Mouse (Mus musculus): ENCODE data around the gene Zbtb49. TPM values are rescaled to one million over a fixed set of nuclear protein-coding genes. Genes with fewer than 3 reads are reported as not detected.

Gene Zbtb49
- polyA plus RNA-seq, 1 experiment from 2014 or later, result 15.3 TPM

- Histone ChIP-seq H3K9ac (ENCODE audit: low read length) (no peak overlapping the region), H3K9me3 (ENCODE audit: control insufficient read depth, low read length) (no peaks in the 10 kb centered on the region), H3K4me2 (ENCODE audit: low read depth, severe bottlenecking) (no peak overlapping the region), H3K4me3 (ENCODE audit: low read depth, low read length) (no peak overlapping the region), H3K27me3 (ENCODE audit: control insufficient read depth, insufficient read depth, low read length) (no peaks in the 10 kb centered on the region), H3K4me1 (ENCODE audit: control insufficient read depth, insufficient read depth, low read length) (no peaks in the 10 kb centered on the region), H3K27ac (replicated peaks; ENCODE audit: low read depth, low read length) (no peak overlapping the region), H3K36me3 (ENCODE audit: control insufficient read depth, insufficient read depth, low read length) (no peaks in the 10 kb centered on the region)
- ATAC-seq (ENCODE audit: insufficient number of reproducible peaks, low FRiP score, low TSS enrichment, low read depth) (no peak), DNase-seq (ENCODE audit: low spot score) (no peak)
- 88% methylated on average over 6 of the region's 6 CpGs for WGBS
Measured at GRCm38 (mm10) chr5:38184688-38185285, 35.5 kb downstream of the Zbtb49 start.

GRCm38 (mm10) chr5:38174256-38174912 is 45.9 kb downstream of the Zbtb49 start:
- no peak overlapping the region for H3K27ac ChIP-seq (replicated peaks; ENCODE audit: low read depth, low read length)
- DNase-seq (ENCODE audit: low spot score) (no peak), ATAC-seq (ENCODE audit: insufficient number of reproducible peaks, low FRiP score, low TSS enrichment, low read depth) (no peak)
- no peaks in the 10 kb centered on the region for H3K27me3 ChIP-seq (ENCODE audit: control insufficient read depth, insufficient read depth, low read length)
- no peak overlapping the region for H3K4me2 ChIP-seq (ENCODE audit: low read depth, severe bottlenecking)
- peaks cover 3% of the 10 kb centered on the region; the same call in 1 of the 2 replicates for H3K9me3 ChIP-seq (ENCODE audit: control insufficient read depth, low read length)
- no peaks in the 10 kb centered on the region for H3K36me3 ChIP-seq (ENCODE audit: control insufficient read depth, insufficient read depth, low read length)
- WGBS, result 81% methylated on average over 16 of the region's 16 CpGs
- H3K4me3 ChIP-seq (ENCODE audit: low read depth, low read length), result no peak overlapping the region
- H3K9ac ChIP-seq (ENCODE audit: low read length), result no peak overlapping the region
- H3K4me1 ChIP-seq (ENCODE audit: control insufficient read depth, insufficient read depth, low read length), result no peaks in the 10 kb centered on the region

GRCm38 (mm10) chr5:38173766-38174165 is 46.5 kb downstream of the Zbtb49 start:
- Histone ChIP-seq H3K9ac (ENCODE audit: low read length) (no peak overlapping the region), H3K27me3 (ENCODE audit: control insufficient read depth, insufficient read depth, low read length) (no peaks in the 10 kb centered on the region), H3K36me3 (ENCODE audit: control insufficient read depth, insufficient read depth, low read length) (no peaks in the 10 kb centered on the region), H3K9me3 (ENCODE audit: control insufficient read depth, low read length) (peaks cover 3% of the 10 kb centered on the region; the same call in 1 of the 2 replicates), H3K4me2 (ENCODE audit: low read depth, severe bottlenecking) (no peak overlapping the region), H3K4me1 (ENCODE audit: control insufficient read depth, insufficient read depth, low read length) (no peaks in the 10 kb centered on the region), H3K4me3 (ENCODE audit: low read depth, low read length) (no peak overlapping the region), H3K27ac (replicated peaks; ENCODE audit: low read depth, low read length) (no peak overlapping the region)
- ATAC-seq (ENCODE audit: insufficient number of reproducible peaks, low FRiP score, low TSS enrichment, low read depth) (no peak), DNase-seq (ENCODE audit: low spot score) (peak; percentile 42)
- 42% methylated on average over 5 of the region's 5 CpGs for WGBS

- no peaks in the 10 kb centered on the region for H3K4me1 ChIP-seq (ENCODE audit: control insufficient read depth, insufficient read depth, low read length)
- ATAC-seq (ENCODE audit: insufficient number of reproducible peaks, low FRiP score, low TSS enrichment, low read depth), result no peak
- H3K9ac ChIP-seq (ENCODE audit: low read length), result no peak overlapping the region
- H3K27me3 ChIP-seq (ENCODE audit: control insufficient read depth, insufficient read depth, low read length), result no peaks in the 10 kb centered on the region
- H3K36me3 ChIP-seq (ENCODE audit: control insufficient read depth, insufficient read depth, low read length), result no peaks in the 10 kb centered on the region
- H3K27ac ChIP-seq (replicated peaks; ENCODE audit: low read depth, low read length), result no peak overlapping the region
- no peak overlapping the region for H3K4me2 ChIP-seq (ENCODE audit: low read depth, severe bottlenecking)
- no peak for DNase-seq (ENCODE audit: low spot score)
- H3K9me3 ChIP-seq (ENCODE audit: control insufficient read depth, low read length), result peaks cover 3% of the 10 kb centered on the region; the same call in 1 of the 2 replicates
- H3K4me3 ChIP-seq (ENCODE audit: low read depth, low read length), result no peak overlapping the region
- 79% methylated on average over 11 of the region's 11 CpGs for whole genome bisulfite sequencing
Measured at GRCm38 (mm10) chr5:38168497-38168896, 51.8 kb downstream of the Zbtb49 start.

GRCm38 (mm10) chr5:38159634-38160413 is 60.4 kb downstream of the Zbtb49 start, which contains the start of gene Nsg1:
Gene Nsg1, minus strand, starts transcription at chr5:38159907.
- Histone ChIP-seq H3K36me3 (ENCODE audit: control insufficient read depth, insufficient read depth, low read length) (peaks cover 13% of the 10 kb centered on the region), H3K4me1 (ENCODE audit: control insufficient read depth, insufficient read depth, low read length) (peaks cover 13% of the 10 kb centered on the region; the same call in 1 of the 2 replicates), H3K9me3 (ENCODE audit: control insufficient read depth, low read length) (peaks cover 2% of the 10 kb centered on the region; the same call in 1 of the 2 replicates), H3K4me2 (ENCODE audit: low read depth, severe bottlenecking) (peak within 1 kb of the TSS; percentile 84), H3K4me3 (ENCODE audit: low read depth, low read length) (peak within 1 kb of the TSS; percentile 92), H3K9ac (ENCODE audit: low read length) (peak within 1 kb of the TSS; percentile 95), H3K27me3 (ENCODE audit: control insufficient read depth, insufficient read depth, low read length) (peaks cover 13% of the 10 kb centered on the region), H3K27ac (replicated peaks; ENCODE audit: low read depth, low read length) (no peak within 1 kb of the TSS)
- 8% methylated on average over 35 of the region's 35 CpGs for WGBS
- DNase-seq (ENCODE audit: low spot score) (no peak), ATAC-seq (ENCODE audit: insufficient number of reproducible peaks, low FRiP score, low TSS enrichment, low read depth) (peak; percentile 48; the same call in 1 of the 2 replicates)

GRCm38 (mm10) chr5:38158947-38159633 is 61.2 kb downstream of the Zbtb49 start:
- Histone ChIP-seq H3K4me1 (ENCODE audit: control insufficient read depth, insufficient read depth, low read length) (peaks cover 13% of the 10 kb centered on the region; the same call in 1 of the 2 replicates), H3K9ac (ENCODE audit: low read length) (peak overlapping the region; percentile 95), H3K4me2 (ENCODE audit: low read depth, severe bottlenecking) (peak overlapping the region; percentile 84), H3K27ac (replicated peaks; ENCODE audit: low read depth, low read length) (no peak overlapping the region), H3K27me3 (ENCODE audit: control insufficient read depth, insufficient read depth, low read length) (peaks cover 13% of the 10 kb centered on the region), H3K9me3 (ENCODE audit: control insufficient read depth, low read length) (peaks cover 4% of the 10 kb centered on the region; the same call in 1 of the 2 replicates), H3K36me3 (ENCODE audit: control insufficient read depth, insufficient read depth, low read length) (peaks cover 21% of the 10 kb centered on the region), H3K4me3 (ENCODE audit: low read depth, low read length) (peak overlapping the region; percentile 92)
- under 1% methylated on average over 79 of the region's 79 CpGs for WGBS
- ATAC-seq (ENCODE audit: insufficient number of reproducible peaks, low FRiP score, low TSS enrichment, low read depth) (peak; percentile 60; the same call in 1 of the 2 replicates), DNase-seq (ENCODE audit: low spot score) (peak; percentile 80)

- peak overlapping the region; percentile 84 for H3K4me2 ChIP-seq (ENCODE audit: low read depth, severe bottlenecking)
- peaks cover 13% of the 10 kb centered on the region; the same call in 1 of the 2 replicates for H3K4me1 ChIP-seq (ENCODE audit: control insufficient read depth, insufficient read depth, low read length)
- 4% methylated on average over 17 of the region's 17 CpGs for WGBS
- H3K9me3 ChIP-seq (ENCODE audit: control insufficient read depth, low read length), result peaks cover 4% of the 10 kb centered on the region; the same call in 1 of the 2 replicates
- H3K36me3 ChIP-seq (ENCODE audit: control insufficient read depth, insufficient read depth, low read length), result peaks cover 21% of the 10 kb centered on the region
- DNase-seq (ENCODE audit: low spot score) (peak; percentile 61), ATAC-seq (ENCODE audit: insufficient number of reproducible peaks, low FRiP score, low TSS enrichment, low read depth) (peak; percentile 35; the same call in 1 of the 2 replicates)
- H3K27me3 ChIP-seq (ENCODE audit: control insufficient read depth, insufficient read depth, low read length), result peaks cover 13% of the 10 kb centered on the region
- peak overlapping the region; percentile 92 for H3K4me3 ChIP-seq (ENCODE audit: low read depth, low read length)
- peak overlapping the region; percentile 95 for H3K9ac ChIP-seq (ENCODE audit: low read length)
- H3K27ac ChIP-seq (replicated peaks; ENCODE audit: low read depth, low read length), result no peak overlapping the region
Measured at GRCm38 (mm10) chr5:38158501-38158946, 61.7 kb downstream of the Zbtb49 start.
